Mouse (Mus musculus): ENCODE results near the gene Rtkn. TPM values are rescaled to one million over a fixed set of nuclear protein-coding genes. Genes with fewer than 3 reads are reported as not detected.

The Rtkn gene
- polyA plus RNA-seq, 1 experiment, result 97.2 TPM

GRCm38 (mm10) chr6:83172240-83172920, 37.1 kb downstream of the Rtkn start:
- Histone ChIP-seq H3K4me1 (ENCODE audit: control insufficient read depth, insufficient read depth, low read length) (peaks cover 33% of the 10 kb centered on the region), H3K4me3 (replicated peaks; ENCODE audit: insufficient read depth, low read depth, low read length) (peak overlapping the region; percentile 59), H3K27ac (ENCODE audit: insufficient read depth, low read length) (peak overlapping the region; percentile 1), H3K27me3 (ENCODE audit: control insufficient read depth, insufficient read depth, low read length) (no peaks in the 10 kb centered on the region)
- 23% methylated on average over 9 of the region's 9 CpGs for WGBS
- TF ChIP-seq CTCF (IDR thresholded peaks at IDR 0.05; ENCODE audit: borderline replicate concordance, insufficient read depth, low read depth, low read length) (no peak), POLR2A (IDR thresholded peaks at IDR 0.05; ENCODE audit: borderline replicate concordance, insufficient read depth, low read length) (peak; percentile 61; the same call in 1 of the 2 replicates)
- peak; percentile 74 to 78 for DNase-seq

DNA sequence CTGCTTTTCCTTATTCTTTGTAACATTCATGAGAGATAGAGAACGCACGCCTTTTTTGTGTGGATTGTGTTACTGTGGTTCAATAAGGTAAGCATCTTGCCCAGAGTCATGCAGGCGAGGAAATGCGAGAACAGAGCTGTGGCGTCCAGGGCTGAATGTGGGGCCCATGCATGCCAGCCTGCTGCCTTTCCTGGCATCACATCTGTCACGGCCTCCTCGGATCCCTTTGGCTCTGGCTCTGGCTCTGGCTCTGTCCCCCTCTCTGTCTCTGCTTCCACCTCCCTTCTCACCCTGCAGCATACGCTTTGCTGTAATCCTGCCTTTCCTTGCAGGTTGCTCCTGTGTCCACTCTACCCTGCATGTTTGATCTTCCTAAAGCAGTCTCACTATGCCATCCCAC, 40.7 kb downstream of the Rtkn start:
- no peaks in the 10 kb centered on the region for H3K27me3 ChIP-seq (ENCODE audit: control insufficient read depth, insufficient read depth, low read length)
- H3K4me1 ChIP-seq (ENCODE audit: control insufficient read depth, insufficient read depth, low read length), result peaks cover 39% of the 10 kb centered on the region
- H3K4me3 ChIP-seq (replicated peaks; ENCODE audit: insufficient read depth, low read depth, low read length), result no peak overlapping the region
- H3K27ac ChIP-seq (ENCODE audit: insufficient read depth, low read length), result no peak overlapping the region
- DNase-seq, result no peak
- 20% methylated on average over 8 of the region's 8 CpGs for WGBS
- no peak for TF ChIP-seq CTCF (IDR thresholded peaks at IDR 0.05; ENCODE audit: borderline replicate concordance, insufficient read depth, low read depth, low read length)
- no peak for TF ChIP-seq POLR2A (IDR thresholded peaks at IDR 0.05; ENCODE audit: borderline replicate concordance, insufficient read depth, low read length)

DNA sequence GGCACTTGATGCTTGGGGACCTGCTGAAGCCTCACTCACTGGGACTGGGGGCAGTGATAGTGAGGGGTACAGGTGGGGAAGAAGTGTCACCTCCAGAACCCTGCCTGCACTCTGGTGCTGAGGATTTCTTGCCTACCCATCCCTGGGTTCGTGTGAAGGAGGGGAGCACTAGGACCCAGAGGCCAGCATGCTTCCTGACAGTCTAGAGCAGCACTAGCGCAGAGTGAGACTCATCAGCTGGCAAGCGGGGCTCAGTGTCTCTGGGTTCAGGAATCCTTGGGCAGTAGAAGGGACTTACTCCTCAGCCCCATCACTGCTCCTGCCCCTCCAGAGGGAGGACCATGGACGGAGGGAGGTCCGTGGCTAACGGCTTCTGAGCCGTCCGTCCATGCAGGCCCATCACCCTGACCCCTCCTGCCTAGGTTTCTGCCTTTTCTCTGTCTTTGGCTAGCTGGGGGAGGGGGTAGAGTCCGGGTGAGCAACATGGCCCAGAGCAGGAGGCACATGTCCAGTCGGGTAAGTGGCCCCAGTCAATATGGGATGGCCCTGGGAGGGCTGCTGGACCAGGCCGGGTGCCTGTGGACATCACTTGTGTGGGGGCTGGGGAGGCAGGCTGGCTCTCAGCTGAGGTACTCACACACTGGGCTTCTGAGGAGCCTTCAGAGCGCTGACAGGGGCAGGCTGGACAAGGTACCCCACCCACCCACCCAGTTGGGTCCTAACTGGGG, 44.3 kb downstream of the Rtkn start:
- peak overlapping the region; percentile 98 for H3K4me3 ChIP-seq (replicated peaks; ENCODE audit: insufficient read depth, low read depth, low read length)
- 3% methylated on average over 12 of the region's 12 CpGs for WGBS
- H3K27me3 ChIP-seq (ENCODE audit: control insufficient read depth, insufficient read depth, low read length), result no peaks in the 10 kb centered on the region
- DNase-seq, result peak; percentile 83 to 84
- peaks cover 32% of the 10 kb centered on the region for H3K4me1 ChIP-seq (ENCODE audit: control insufficient read depth, insufficient read depth, low read length)
- H3K27ac ChIP-seq (ENCODE audit: insufficient read depth, low read length), result peak overlapping the region; percentile 60
- TF ChIP-seq POLR2A (IDR thresholded peaks at IDR 0.05; ENCODE audit: borderline replicate concordance, insufficient read depth, low read length) (peak; percentile 65; the same call in 1 of the 2 replicates), CTCF (IDR thresholded peaks at IDR 0.05; ENCODE audit: borderline replicate concordance, insufficient read depth, low read depth, low read length) (no peak)

GRCm38 (mm10) chr6:83180605-83181004, 45.3 kb downstream of the Rtkn start:
- no peak for TF ChIP-seq CTCF (IDR thresholded peaks at IDR 0.05; ENCODE audit: borderline replicate concordance, insufficient read depth, low read depth, low read length)
- no peak for TF ChIP-seq POLR2A (IDR thresholded peaks at IDR 0.05; ENCODE audit: borderline replicate concordance, insufficient read depth, low read length)
- 33% methylated on average over 6 of the region's 6 CpGs for WGBS
- peak overlapping the region; percentile 43; the same call in 1 of the 2 replicates for H3K27ac ChIP-seq (ENCODE audit: insufficient read depth, low read length)

DNA sequence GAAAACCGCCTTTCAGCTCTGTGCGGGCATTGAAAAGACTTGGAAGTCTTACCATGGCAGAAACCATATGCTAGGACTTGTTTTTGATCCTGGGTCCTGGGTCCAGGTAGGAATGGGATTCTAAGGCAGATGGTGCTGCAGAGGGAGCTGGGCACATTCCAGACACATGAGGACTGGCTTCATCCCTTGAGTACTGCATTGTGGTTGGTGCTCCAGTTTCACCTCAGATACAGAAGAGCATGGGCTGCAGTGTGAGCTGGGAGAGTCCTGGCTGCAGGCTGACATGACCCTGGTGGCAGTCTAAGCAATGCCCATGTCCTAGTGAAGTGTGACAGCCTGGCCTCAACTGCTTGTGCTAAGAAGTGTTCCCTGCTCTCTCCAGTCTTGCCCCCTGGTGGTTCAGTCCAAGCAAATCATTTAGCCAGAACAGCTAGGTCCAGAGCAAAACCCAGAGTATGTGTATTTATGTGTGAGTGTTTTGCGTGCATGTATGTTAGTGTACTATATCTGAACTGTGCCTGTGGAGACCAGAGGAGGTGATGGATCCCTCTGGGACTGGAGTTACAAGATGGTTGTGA, 49.7 kb downstream of the Rtkn start:
- H3K27me3 ChIP-seq (ENCODE audit: control insufficient read depth, insufficient read depth, low read length), result no peaks in the 10 kb centered on the region
- H3K27ac ChIP-seq (ENCODE audit: insufficient read depth, low read length), result peak overlapping the region; percentile 41
- peak in 1 of 2 experiments; percentile 61 for DNase-seq
- no peak overlapping the region for H3K4me3 ChIP-seq (replicated peaks; ENCODE audit: insufficient read depth, low read depth, low read length)
- WGBS, result 26% methylated on average over 3 of the region's 3 CpGs
- peaks cover 31% of the 10 kb centered on the region for H3K4me1 ChIP-seq (ENCODE audit: control insufficient read depth, insufficient read depth, low read length)
- TF ChIP-seq CTCF (IDR thresholded peaks at IDR 0.05; ENCODE audit: borderline replicate concordance, insufficient read depth, low read depth, low read length), result peak; percentile 42; the same call in 1 of the 2 replicates
- no peak for TF ChIP-seq POLR2A (IDR thresholded peaks at IDR 0.05; ENCODE audit: borderline replicate concordance, insufficient read depth, low read length)

More at GRCm38 (mm10) chr6:83180605-83181004, 45.3 kb downstream of the Rtkn start:
- Histone ChIP-seq H3K4me1 (ENCODE audit: control insufficient read depth, insufficient read depth, low read length) (peaks cover 39% of the 10 kb centered on the region), H3K4me3 (replicated peaks; ENCODE audit: insufficient read depth, low read depth, low read length) (peak overlapping the region; percentile 98), H3K27me3 (ENCODE audit: control insufficient read depth, insufficient read depth, low read length) (no peaks in the 10 kb centered on the region)
- no peak for DNase-seq

GRCm38 (mm10) chr6:83185895-83186861, 50.9 kb downstream of the Rtkn start:
- Histone ChIP-seq H3K27me3 (ENCODE audit: control insufficient read depth, insufficient read depth, low read length) (no peaks in the 10 kb centered on the region), H3K4me1 (ENCODE audit: control insufficient read depth, insufficient read depth, low read length) (peaks cover 28% of the 10 kb centered on the region), H3K4me3 (replicated peaks; ENCODE audit: insufficient read depth, low read depth, low read length) (peak overlapping the region; percentile 93), H3K27ac (ENCODE audit: insufficient read depth, low read length) (peak overlapping the region; percentile 92)
- WGBS, result 3% methylated on average over 25 of the region's 25 CpGs
- DNase-seq, result peak; percentile 93 to 95
- TF ChIP-seq CTCF (IDR thresholded peaks at IDR 0.05; ENCODE audit: borderline replicate concordance, insufficient read depth, low read depth, low read length) (no peak; the same call in 1 of the 2 replicates), POLR2A (IDR thresholded peaks at IDR 0.05; ENCODE audit: borderline replicate concordance, insufficient read depth, low read length) (peak; percentile 90; the same call in 1 of the 2 replicates)

DNA sequence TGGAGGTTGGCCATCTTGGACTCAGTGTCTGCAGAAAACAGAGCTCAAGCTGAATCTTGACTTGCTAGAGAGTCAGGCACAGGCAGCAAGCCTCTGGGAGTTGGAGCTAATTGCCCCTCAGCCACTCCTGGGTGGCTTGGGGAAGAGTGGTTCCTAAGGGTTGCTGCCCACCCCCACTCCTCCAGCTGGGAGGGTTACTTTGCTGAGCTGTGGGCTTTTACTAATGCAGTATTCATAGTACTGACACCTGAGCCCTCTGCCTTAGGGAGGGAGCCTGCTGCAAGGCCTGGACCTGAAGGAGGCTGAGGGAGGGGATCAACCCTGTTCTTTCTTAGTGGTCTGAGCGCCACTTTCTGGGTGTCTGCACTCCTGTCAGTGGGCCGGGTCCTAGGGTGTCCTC, 51.7 kb downstream of the Rtkn start:
- H3K27me3 ChIP-seq (ENCODE audit: control insufficient read depth, insufficient read depth, low read length), result no peaks in the 10 kb centered on the region
- DNase-seq, result no peak
- H3K4me3 ChIP-seq (replicated peaks; ENCODE audit: insufficient read depth, low read depth, low read length), result peak overlapping the region; percentile 93
- H3K4me1 ChIP-seq (ENCODE audit: control insufficient read depth, insufficient read depth, low read length), result peaks cover 28% of the 10 kb centered on the region
- TF ChIP-seq CTCF (IDR thresholded peaks at IDR 0.05; ENCODE audit: borderline replicate concordance, insufficient read depth, low read depth, low read length) (no peak), POLR2A (IDR thresholded peaks at IDR 0.05; ENCODE audit: borderline replicate concordance, insufficient read depth, low read length) (no peak)
- H3K27ac ChIP-seq (ENCODE audit: insufficient read depth, low read length), result peak overlapping the region; percentile 6; the same call in 1 of the 2 replicates
- 77% methylated on average over 2 of the region's 2 CpGs for WGBS

Measured in cerebellum, adult 2 months (tissue).